Mouse (Mus musculus) spleen, adult 2 months (tissue): Measurements from ENCODE around the gene Espn.

ENCODE experiments used
- CTCF ChIP-seq: fragments of 200-500 bp; IDR thresholded peaks from 2 replicates; pipeline ENCODE4 v1.5.1; 2011; ENCODE audit warnings: mild to moderate bottlenecking, inconsistent platforms; ENCODE audit not compliant: insufficient read depth, insufficient read length, insufficient replicate concordance; ENCODE audit errors: extremely low read depth
- POLR2A ChIP-seq: fragments of 200-500 bp; IDR thresholded peaks from 2 replicates; pipeline ENCODE4 v1.6.1; 2011; ENCODE audit warnings: low read depth, low read length, inconsistent platforms

DNA sequence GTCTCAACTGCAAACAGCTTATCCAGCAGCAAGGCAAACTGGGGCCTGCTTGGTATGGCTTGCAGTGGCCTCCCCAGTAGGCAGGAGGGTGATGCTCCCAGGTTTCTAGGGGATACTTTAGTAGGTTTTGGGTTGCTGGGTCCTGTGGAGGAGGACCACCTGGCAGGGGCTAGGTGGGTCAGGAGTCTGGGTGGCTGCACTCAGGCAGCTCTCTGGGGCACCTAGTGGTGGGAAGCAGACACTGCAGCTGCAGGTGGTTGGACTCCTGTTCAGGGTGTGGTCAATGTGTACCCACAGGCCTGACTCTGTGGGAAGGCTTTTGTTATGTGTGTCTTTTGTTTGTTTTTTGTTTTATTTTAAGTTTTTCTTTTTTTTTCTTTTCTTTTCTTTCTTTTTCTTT lies 17.7 kb downstream of the Espn start:
- TF ChIP-seq CTCF (peak; percentile 78; the same call in 1 of the 2 replicates), POLR2A (no peak)
